Mouse (Mus musculus) layer of hippocampus, adult 18-20 months (tissue): ENCODE results near the gene Dnmt3b. TPM values are rescaled to one million over a fixed set of nuclear protein-coding genes. Genes with fewer than 3 reads are reported as not detected.
A peak's percentile ranks its signal among the peaks of the same experiment; 100 is the strongest.

Source experiments
- DNase-seq, 2 experiments: peaks; one replicate each; pipeline ENCODE4 v3.0.0; 2022; ENCODE audit warnings: low spot score in 2 of 2
- long read RNA-seq: library from polyadenylated mRNA; stranded (forward); transcript quantifications from one replicate; pipeline ENCODE4 v2.0.0, GENCODE M21; 2021
- total RNA-seq, 2 experiments: library from RNA; stranded (reverse); gene quantifications; 2 replicates each; pipeline ENCODE4 v1.2.3; 2021

Dnmt3b gene
- 1 to 10 TPM in 1 of 2 experiments, under 1 TPM in 1; 0.87 to 1.5 TPM for total RNA-seq
- long read RNA-seq, partial matches to known transcripts, result 2 of 2 reads
- long read RNA-seq, other reads (novel, unspliced or antisense), result 0 of 2 reads

DNA sequence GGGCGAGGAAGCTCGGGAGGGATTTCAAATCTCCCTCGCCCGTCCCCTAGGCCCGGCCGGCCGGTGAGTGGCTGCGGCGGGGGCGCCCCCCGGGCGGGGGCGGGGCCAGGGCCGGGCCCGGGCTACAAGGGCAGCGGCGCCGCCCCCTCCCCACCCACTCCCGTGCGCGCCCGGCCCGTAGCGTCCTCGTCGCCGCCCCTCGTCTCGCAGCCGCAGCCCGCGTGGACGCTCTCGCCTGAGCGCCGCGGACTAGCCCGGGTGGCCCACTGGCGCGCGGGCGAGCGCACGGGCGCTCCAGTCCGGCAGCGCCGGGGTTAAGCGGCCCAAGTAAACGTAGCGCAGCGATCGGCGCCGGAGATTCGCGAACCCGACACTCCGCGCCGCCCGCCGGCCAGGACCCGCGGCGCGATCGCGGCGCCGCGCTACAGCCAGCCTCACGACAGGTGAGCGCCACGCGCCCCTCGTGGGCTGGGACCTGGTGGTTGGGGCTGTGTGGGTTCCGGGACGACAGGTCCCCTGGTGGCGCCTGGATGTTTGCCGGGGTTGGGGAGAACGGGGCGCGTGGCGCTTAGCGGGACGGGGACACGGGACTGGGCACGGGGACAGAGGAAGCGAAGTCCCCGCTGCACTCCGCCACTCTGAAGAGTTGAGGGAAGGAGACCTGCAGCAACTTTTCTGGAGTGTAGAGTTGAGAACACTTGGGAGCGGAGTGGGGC lies at the start of gene Dnmt3b:
TSS of gene Dnmt3b (plus strand) at position 153 of the 716 bp plus-strand sequence.
- DNase-seq, result peak in 1 of 2 experiments; percentile 29

DNA sequence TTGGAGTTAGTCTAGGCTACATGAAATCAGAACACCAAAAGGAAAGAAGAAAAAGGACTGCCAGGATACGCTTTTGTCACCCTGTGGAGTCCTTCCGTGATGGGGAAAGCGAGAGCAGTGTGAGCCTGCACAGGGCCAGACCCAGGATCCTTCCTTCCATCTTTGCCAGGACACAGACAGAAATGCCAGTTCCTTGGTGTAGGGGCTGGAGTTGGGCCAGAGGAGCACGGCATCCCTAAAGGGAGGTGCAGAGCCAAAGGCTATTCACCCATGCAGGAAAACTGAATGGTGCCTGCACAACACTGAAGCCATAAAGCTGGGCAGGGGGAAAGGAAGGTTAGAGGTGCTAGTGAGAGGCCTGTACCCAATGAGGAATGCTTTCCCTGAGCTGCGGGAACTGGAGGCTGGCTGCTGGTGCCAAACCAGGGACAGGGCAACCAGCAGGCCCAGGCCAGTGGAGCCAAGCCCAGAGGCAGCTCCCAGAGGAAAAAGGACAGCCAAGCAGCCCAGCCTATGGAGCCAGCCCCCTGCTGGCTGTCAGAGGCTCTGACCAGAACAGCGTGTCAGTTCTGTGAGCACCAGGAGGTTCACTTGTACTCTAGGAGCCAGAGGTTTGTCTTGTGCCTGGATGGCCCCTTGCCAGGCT lies 49.1 kb upstream of the Dnmt3b start:
- DNase-seq, result peak in 1 of 2 experiments; percentile 41

DNA sequence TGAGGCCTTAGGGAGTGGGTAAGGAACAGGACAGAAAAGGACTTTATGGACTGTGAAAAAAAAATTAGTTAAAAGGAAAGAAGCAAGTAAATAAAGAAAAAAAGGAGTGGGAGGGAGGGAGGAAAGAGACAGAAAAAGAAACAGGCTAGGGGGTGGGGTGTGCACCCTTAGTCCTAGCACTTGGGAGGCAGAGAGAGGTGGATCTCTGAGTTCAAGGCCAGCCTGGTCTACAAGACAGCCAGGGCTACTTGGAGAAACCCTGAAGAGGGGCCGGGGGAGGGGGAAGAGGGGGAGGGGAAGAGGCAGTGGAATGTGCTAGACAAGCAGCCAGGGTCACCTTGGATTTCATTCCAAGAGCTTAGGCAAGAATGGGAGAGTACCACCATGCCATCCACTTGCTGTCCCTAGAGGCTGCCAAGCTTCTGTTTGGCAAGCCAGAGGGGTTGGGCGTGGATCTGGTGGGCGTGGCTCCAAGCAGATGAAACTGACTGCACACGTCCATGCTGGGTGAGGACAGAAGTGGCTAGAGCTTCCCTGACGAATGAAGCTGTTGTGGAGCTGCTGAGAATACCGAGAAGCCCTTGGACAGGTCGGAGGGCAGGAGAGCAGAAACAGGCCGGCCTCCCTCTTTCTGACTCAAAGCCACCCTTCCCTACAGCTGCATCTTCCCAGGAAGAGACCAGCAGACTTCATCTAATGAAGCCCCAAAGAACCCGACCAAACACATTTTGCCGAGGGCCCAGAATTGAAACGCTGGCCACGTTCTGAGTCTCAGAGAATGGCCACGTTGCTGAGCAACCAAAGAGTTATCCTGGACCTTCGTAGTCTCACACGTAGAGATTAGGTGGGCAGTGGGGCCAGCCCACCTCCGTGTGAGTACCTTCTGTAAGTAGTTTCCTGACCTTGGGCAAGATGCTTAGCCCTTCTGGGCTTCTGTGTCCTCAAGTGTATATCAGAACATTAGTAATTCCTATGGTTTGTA lies 48.3 kb upstream of the Dnmt3b start:
- no peak for DNase-seq

DNA sequence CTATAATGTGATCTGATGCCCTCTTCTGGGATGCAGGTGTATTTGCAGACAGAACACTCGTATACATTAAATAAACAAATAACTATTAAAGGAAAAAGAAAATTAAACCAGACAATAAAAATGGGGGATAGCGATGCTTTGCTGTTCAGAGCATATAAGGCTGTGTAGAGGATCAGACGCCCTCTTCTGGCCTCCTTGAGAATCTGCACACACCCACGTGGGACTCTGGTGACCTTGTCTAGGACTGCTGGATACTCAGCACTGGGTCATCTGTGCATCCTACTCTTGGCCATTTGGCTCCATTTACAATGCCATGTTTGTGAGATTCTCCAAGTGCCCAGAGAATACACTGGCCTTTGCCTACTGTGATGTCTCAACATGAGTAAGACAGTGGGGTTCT lies 45.5 kb upstream of the Dnmt3b start:
- no peak for DNase-seq

DNA sequence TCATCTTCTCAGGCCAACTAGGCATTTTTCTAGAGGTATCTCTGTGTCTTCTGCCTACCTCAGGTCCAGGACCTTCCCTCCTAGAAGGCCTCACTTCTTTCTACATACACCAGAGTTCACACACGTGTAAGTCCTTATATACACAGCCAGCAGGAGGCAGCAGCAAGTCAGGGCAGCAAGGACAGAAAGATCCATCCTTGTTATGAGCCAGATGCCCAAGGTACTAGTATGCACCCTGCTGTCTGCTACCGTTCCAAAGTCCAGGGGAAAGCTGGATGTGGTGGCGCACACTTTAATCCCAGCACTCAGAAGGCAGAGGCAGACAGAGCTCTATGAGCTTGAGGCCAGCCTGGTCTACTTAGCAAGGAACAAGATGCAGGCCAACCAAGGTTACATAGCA lies 42.8 kb upstream of the Dnmt3b start:
- DNase-seq, result no peak

DNA sequence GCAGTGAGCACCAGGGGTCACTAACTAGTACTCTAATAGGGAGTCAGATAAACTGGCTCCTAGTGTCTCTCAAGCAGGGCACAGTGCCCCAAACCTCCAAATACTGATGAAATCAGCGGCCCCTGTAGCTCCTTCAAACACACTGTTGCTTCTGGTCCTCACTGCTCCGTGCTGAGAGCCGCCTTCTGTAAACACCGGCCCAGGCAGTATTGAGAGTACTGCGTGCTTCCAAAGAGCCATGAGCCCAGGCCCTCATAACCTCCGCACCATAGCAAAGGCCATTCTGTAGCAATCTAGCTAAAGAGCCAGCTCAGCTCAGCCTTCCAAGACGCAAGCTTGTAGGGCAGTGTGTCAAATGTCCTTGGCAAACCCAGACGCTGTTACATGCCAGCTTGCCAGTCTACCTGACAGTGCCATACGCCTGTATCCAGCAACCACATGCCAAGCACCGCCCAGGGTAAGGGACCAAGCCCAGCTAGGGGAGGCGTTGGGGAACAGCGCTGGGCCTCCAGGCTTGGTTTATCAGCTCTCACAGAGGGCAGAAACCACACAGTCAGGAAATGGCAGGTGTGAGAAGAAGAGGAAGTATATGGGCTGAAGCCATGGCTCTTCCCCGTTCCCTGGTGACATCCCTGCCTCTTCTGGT lies 41.3 kb upstream of the Dnmt3b start:
- no peak for DNase-seq

DNA sequence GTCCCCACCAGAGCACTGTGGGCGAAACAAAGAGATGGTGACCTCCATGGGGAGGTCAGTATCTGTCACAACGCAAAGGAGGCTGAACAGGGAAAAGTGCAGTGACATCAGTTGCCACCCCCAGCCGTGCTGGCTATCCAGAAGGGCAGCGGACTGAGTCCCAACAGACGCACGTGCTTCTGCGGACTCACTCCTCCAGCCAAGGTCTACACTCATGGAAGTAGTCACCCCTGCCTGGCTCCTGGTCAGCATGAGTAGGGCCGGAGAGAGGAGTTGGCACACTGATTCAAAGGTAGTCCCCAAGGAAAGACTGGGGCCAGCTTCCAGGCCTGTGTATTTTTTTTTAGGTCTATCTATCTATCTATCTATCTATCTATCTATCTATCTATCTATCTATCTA lies 40.2 kb upstream of the Dnmt3b start:
- no peak for DNase-seq

DNA sequence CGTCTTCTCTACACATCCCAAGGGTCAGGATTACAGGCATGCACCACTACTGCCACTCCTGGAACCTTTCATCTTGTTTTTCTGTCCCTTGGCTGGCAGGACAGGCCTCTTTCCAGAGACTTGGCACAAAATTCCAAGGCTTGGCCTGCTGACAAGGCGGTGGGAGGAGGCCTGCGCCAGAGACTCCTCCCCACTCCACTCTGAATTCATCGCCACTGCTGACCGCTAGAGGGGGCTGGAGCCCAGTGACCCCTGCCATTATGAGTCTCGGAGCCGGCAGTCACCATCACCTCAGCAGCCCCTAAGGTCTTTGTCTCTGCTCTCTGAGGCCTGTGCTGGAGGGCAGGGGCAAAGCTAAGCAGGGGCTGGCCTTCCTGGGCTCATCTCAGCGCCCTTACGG lies 39.7 kb upstream of the Dnmt3b start:
- peak; percentile 66 to 88 for DNase-seq

DNA sequence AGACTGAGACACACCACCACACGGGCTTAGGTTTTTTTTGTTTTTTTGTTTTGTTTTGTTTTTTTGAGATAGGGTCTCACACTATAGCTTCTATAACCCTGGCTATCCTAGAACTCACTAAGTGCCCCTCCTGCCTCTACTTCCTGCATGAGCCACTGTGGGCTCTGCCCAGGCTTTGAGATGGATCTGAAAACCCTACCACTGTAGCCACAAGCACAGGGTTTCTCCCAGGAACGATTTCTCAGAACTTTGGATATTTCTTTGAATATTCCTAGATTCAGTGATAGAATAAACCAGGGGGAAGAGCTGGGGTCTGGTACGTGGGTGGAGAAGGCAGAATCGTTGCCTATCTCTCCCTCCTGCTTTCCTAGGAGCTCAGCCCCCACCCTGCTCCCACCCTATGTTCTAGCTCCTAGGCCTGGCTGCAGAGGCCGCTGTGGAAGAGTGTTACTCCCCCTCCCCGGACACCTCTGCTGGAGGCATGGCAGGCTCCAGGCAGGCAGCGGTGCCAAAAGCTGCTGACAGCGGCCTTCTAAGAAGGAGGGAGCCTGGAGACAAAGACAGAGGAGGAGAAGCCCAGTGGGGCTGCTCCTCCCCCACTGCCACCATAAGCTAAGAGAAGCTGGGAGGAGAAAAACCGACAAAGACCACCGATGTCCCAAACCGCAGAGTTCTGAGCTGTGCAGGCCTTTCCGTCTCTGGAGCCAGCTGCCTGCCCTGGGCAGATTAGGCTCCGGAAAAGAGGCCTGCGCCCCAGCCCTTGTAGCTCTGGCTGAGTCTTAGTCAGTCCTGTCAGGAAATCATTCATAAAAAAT lies 38.6 kb upstream of the Dnmt3b start:
- no peak for DNase-seq

DNA sequence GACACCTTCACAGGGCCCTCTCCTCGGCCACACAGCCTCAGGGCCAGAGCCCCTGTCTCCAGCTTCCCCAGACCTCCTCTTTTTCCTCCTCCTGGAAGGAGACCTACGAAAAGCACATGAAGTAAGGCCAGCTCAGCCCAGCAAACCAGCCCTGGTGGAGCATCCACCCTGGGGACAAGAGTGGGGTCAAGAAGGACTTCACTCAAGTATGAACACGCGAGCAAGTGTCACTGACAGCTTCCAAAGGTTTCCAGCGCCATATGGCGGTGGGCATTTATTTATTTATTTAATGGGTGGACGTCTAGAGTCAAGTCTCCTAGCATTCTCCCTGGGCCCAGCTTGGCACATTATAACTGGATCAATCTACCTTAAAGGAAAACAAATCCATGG lies 38.0 kb upstream of the Dnmt3b start:
- no peak for DNase-seq

DNA sequence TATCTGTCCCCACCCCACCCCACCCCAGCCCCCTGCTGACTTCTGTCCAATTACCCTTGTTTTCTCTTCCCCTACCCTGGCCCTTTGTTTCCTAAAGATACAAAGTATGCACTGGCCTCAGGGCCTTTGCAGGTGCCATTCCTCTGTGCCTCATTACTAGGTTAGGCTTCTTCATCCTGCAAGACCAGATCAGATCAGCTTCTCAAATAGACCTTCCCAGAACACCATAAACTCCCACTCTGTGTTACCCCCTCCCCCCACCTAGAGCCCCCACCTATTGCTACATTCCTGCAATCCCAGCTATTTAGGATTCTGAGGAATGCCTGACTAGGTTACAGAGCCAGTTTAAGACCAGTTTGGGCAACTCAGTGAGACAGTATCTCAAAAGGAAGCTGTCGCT lies 37.5 kb upstream of the Dnmt3b start:
- DNase-seq, result no peak

DNA sequence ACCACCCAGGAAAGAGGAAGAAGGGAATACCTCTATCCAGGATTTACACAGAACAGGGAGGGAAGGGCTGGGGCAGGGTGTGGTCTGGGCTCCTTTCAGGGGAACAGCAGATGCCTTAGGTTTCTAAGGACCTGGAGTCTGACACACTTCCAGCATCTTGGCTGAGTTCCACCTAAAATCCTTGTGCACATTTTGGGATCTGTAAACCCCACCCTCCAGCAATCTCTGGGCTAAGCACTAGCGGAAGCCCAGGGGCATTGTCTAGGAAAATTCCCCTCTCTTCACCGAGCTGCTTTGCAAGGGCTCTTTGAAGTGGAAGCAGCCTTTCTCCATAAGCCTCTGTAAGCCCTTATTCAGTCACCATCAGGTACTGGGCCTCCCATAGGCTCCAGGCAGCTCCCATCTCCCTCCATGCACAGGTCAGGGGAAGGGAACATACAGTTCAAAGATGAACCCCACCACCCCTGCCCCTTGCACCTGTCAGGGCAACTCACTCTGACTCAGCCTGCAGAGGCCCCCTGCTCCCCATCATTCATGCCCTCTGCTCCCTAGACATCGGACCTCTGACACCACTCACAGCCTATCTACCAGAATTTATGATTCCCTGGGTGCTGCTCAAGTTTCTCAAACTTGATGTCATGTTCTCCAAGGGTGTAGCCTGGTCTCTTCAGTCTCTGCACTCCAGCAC lies 36.5 kb upstream of the Dnmt3b start:
- DNase-seq, result no peak

DNA sequence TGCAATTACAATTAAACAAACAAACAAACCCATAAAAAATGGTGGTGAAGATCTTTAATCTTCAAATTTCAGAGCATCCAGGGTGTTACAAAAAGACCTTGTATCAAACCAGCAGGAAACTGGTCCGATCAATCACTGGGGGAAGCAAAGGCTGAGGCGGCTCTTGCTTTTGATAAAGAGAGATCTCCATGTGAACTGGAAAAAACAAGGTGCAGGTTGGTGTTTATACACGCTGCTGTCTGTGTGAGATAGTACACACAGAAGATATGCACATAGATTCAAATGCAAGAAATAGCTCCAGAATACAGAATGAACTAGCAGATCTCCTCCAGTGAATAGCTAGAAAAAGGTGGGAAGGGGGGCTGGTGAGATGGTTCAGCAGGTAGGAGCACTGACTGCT lies 32.4 kb upstream of the Dnmt3b start:
- DNase-seq, result no peak

DNA sequence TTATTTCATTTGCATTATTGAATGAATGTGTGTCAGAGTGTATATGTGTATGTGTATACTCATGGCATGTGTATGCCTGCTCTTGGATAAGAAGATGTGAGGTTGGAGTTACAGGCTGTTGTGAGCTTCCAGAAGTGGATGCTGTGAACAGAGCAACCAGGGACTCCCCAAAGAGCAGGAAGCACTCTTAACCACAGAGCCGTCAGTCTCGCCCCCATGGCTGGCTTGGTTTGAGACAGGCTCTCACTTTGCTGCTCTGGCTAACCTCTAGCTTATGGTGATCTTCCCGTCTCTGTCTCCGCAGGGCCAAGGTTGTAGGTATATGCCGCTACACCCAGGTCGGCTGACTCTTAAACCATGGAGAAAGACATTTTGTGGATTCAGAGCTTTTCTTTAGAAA lies 30.8 kb upstream of the Dnmt3b start:
- no peak for DNase-seq

DNA sequence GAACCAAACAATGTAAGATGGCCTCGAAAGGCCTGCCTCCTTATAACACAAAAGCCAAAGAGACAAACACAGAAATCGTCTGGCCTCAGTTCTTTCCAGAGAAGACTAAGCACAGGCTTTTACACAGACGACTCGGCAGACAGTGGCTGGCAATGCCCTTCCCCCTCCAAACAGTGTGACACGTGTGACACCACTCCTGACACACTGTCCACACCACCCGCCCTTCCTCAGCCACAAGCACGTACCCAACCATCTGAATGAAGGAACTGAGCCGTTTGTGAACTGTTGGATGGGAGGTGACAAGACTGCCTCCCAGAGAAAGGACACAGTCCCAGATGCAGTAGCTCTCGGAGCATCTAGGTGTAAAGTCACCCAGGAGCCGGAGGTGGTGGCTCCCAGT lies 30.4 kb upstream of the Dnmt3b start:
- DNase-seq, result no peak

DNA sequence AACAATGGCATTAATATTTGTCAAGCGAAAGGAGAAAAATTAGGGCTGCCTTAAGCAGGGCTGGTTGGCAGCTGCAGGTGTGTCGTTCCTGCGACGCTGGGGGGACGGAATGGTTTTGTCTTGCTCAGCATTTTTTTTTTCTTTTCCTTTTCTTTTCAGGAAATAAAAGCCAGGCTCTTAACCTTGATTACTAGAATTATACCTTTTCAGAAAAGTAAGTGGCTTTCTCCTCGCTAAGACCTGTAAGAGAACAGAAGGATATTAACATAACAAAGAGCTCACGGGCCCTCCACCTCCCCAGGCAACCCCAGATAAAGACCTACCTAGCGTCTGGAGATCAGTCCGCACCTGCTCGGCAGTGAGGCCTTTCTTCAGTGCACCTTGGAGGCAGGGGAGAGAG lies 26.8 kb upstream of the Dnmt3b start:
- no peak for DNase-seq

DNA sequence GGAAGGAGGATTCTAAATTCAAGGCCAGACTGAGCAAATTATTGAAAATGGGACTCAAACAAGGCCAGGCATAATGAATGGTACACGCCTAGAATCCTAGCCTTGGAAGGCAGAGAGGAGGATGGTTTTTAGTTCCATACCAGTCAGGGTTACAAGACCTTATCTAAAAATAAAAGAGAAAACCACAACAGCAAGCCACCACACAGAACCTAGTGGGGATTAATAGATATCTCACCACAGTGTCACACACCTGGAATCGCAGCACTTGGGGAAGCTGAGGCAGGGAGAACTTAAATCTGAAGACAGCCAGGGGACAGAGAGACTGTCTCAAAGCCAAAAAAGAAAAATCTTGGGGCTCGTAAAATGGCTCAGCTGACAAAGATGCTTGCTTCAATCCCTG lies 18.3 kb upstream of the Dnmt3b start:
- no peak for DNase-seq

DNA sequence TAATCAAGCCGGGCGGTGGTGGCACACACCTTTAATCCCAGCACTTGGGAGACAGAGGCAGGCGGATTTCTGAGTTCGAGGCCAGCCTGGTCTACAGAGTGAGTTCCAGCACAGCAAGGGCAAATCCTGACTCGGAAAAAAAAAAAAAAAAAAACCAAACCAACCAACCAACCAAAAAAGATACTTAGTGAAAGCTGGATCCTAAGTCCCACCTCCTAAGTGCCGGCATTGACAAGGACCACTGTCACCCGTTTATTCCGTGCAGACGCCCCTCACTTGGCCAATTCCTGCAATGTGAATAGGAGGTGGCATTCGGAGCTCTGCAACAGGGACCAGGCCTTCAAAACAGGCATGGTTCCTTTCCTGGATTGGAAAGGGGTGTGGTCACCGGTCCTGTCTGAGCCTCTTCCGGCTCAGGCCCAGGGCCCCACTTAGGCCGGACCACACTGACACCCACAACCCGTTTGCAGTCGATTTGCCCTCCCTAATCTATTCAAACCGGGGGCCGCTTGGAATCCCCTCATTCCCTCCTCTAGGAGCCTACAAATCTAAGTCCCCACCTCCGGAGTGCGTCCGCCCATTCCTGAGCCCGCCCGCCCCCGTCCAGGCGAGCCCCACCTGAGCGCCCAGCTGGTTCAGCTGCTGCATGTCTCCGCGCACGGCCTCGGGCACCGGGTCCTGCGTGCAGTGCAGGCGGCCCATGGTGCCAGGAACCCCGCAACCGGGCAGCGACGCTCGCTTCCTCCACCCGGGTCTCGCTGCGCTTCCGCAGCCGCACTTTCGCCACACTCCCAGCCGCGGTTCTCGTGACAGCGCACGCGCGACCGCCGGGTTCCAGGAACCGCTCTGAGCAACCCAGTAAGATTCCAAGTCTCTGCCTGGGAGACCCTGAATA lies 17.0 kb upstream of the Dnmt3b start, which contains the start of gene Commd7:
TSS of gene Commd7 (minus strand) at position 806 of the 895 bp plus-strand sequence.
- DNase-seq, result peak; percentile 77 to 87

DNA sequence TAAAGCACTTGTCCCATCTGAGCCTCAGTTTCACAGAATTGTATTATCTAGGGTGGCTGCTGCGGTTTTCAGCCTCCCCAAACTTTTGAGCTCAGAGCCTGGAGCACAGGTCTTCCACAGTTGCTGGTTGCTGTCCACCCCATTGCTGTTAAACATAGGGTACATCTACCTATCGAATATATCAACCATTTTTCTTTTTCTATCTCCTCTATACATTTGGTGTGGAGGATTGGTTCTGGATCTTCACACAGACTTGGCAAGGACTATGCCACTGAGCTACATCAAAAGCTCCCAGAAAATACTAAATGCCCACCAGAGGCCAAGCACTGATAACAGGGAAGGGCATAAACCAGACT lies 16.4 kb upstream of the Dnmt3b start:
- no peak for DNase-seq
